Mouse (Mus musculus) stomach, postnatal 0 days (tissue): ENCODE data around the gene Ppp2r5c.

ENCODE experiments used
- CTCF ChIP-seq: IDR thresholded peaks from 2 replicates; pipeline ENCODE4 v1.5.1; 2016; ENCODE audit warnings: antibody characterized with exemption, low read depth, mild to moderate bottlenecking, moderate library complexity
- EP300 ChIP-seq: optimal IDR thresholded peaks from 2 replicates; pipeline ENCODE3; 2016; ENCODE audit warnings: antibody characterized with exemption

DNA sequence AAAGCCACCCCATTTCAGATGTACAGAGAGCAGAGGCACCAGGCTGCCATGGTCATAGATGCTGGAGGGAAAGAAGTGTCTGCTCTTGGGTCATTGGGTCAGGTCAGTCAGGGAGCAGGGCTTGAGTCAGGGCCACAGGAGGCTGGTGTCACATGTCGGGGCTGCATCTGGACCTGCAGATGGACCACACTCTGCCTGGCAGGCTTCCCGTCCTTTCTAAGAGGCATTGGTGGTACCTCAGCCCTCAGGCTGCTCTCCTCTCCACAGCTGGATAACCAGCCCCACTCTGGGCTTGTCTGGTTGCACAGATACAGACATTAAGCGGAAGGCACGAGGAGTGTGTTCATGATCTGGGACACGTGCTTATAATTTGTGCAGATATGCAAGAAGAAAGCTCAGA lies 61.8 kb downstream of the Ppp2r5c start:
- TF ChIP-seq CTCF (no peak), EP300 (no peak)
